Mouse (Mus musculus) thymus, postnatal 36 days (tissue): ENCODE measurements around the gene Nop14.

Source experiments
- DNase-seq, 2 experiments: peaks; one replicate each; pipeline ENCODE4 v3.0.0; 2022; ENCODE audit warnings: mixed read lengths in 2 of 2

The Nop14 gene

DNA sequence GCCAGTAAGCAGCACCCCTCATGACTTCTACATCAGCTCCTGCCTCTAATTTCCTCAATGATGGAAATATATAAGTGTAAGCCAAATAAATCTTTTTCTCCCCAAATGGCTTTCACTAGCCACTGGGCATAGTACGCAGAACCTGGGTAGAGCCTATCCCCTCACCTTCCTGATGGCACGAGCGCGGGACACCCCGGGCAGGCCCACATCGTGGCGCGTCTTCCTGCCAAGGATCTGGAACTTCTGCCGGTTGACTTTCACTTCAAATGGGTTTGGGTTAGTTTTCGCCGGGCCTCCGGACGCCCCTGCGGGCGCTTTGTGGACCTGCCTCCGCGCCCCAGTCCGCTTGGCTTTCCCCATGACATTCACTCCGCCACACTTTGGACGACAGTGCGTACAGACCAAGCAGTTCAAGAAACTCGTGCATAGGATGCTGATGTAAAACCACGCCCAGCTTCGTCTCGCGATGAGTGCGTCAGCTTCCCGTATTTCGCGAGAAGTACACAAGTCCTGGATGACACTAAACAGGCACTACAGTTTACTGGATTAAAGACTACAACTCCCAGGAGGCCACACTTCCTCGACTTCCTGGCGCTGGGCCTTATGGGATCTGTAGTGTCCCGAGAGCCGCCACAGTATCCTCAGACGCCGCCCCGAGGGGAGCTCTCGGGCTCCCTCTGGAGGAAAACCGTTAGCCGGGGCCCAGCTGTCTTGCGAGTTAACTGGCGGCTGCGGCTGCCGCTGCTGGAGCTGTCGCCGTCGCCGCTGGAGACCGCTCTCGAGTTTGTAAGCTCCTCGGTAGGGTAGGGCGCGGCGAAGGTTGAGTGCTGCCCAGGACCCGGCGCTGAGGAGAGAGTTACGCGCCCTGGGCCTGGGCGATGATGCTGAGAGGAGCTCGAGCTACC, at the start of gene Nop14, which contains the start of gene Grk4:
Nop14 (minus strand) TSS at position 463 of the 905 bp plus-strand sequence.
Grk4 (plus strand) TSS at position 694 of the 905 bp plus-strand sequence.
- DNase-seq = peak; percentile 98 to 99

DNA sequence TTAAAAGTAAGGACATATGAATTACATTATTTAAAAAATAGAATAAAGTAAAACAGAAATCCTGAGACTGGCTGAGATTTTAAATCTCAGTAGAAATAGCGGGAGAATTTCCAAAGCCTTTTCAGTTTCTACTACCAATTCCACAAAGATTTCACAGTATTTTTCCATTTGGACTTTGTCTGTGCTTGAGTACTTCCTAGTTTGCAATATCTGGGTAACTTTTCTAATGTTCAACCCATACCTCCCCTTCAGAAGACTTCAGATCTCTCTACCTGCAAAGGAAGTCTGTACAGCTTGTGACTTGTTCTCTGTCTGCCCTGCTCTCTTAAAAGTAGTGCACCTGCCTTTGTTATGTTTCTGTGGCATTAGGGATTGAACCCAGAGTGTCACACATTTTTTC, 48.5 kb upstream of the Nop14 start:
- DNase-seq = no peak

DNA sequence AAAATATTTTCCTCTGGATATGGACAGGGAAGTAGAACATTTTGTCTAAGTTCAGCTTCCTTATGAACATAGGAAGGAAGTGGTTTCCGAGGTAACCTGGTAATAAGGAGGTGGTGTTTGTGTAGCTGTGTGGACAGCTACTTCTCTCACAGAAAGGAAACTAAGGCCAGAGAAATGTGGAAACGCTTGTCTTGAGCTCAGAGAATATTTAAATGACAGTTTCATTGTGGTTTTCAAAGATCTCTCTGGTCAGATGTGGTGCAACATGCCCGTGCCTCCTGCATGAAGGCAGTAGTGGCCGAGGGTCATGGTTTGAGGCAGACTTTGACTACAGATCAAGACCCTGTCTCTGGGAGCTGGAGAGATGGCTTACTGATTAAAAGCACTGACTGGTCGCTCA, 35.6 kb upstream of the Nop14 start:
- DNase-seq = no peak

DNA sequence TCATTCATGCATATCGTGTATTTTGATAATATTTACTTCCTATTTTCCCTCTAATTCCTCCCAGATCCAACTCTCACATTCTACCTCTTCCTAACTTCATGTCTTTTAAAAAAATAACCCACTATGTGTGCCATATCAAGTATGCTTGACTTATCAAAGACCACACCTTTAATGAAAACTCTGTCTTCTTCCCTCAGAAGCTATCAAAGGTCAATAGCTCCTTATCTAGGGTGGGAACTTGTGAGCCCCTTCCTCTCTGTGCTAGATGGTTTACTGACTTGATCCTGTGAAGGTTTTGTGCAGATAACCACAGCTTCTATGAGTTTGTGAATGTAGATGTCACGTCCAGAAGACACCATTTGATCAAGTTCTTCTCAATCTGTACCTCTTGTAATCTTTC, 32.8 kb upstream of the Nop14 start:
- no peak for DNase-seq

DNA sequence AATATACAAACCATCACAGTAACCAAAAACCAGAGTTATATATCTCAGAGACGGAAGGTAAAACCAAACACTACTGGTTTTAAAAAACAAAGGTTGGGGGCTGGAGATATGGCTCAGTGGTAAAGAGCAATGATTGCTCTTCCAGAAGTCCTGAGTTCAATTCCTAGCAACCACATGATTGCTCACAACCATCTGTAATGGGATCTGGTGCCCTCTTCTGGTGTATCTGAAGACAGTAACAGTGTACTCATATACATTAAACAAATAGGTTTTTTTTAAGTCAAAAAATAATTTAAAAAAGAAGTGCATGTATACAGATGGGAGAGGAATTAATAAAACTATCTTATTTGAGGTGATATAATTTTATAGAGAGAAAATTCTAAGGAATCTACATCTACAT, 29.9 kb upstream of the Nop14 start:
- DNase-seq = no peak

DNA sequence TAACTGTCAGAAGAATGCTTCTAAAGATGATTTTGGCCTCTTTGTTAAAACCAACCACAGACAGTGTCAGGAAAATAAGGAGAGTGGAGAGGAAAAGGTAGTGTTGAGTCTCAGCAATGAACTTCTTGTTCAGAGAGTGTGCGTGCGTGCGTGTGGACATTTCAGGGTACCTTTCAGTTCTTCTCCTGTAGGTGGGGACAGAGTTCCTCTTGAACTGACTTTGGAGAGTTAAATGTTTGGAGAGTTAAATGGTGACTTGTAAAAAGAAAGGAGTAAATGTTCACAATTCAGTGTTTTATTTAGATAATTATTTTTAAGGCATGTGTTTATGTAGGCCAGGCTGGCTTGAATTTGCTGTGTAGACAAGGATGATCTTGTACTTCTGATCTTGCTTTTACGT, 10.3 kb upstream of the Nop14 start:
- no peak for DNase-seq

DNA sequence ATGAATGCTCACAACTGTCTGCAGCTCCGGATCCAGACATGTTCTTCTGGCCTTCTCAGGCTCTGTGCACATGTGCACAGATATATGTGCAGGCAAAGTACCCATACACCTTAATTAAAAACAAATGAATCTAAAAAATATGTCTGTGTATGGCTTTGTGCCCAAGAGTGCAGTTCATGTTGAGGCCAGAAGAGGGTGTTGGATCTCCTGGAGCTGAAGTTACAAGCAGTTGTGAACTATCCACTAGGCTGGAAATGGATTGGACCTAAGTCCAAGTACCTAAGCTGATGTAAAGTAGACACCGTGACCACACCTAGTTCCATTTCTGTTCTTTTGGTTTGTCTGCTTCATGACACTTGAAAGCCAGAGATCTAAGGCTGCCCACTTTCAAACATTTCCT, 9.5 kb upstream of the Nop14 start:
- no peak for DNase-seq

DNA sequence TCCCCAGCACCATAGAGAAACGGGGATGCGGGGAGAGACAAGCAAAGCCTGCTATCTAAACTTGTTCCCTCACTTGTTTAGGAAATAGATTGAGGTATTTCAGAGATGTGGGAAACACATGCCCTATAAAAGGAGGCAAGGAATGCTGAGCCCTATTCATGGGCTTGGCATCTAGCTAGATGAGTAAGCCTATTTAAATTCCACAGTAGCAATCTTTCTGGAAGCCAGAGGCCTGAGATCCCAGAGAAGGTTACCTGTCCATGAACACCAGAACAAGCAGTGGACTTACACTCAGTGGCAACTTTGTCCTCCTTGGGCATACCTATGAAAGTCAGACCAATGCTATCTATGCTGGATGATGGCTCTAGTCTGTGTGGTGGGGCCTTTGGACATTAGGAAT, 3.3 kb upstream of the Nop14 start:
- DNase-seq = no peak

DNA sequence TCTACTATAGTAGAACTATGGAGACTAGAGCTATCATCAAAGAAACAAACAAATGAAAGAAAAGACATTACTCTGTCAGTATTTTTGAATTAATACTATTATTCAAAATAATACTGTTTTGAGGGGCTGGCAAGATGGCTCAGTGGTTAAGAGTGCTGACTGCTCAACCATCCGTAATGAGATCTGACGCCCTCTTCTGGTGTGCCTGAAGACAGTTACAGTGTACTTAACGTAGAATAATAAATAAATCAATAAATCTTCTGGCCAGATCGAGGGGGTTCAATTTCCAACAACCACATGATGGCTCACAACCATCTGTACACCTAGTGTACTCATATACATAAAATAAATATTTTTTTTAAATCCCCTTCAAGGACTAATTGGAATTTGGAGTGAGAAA, 2.0 kb upstream of the Nop14 start:
- no peak for DNase-seq

DNA sequence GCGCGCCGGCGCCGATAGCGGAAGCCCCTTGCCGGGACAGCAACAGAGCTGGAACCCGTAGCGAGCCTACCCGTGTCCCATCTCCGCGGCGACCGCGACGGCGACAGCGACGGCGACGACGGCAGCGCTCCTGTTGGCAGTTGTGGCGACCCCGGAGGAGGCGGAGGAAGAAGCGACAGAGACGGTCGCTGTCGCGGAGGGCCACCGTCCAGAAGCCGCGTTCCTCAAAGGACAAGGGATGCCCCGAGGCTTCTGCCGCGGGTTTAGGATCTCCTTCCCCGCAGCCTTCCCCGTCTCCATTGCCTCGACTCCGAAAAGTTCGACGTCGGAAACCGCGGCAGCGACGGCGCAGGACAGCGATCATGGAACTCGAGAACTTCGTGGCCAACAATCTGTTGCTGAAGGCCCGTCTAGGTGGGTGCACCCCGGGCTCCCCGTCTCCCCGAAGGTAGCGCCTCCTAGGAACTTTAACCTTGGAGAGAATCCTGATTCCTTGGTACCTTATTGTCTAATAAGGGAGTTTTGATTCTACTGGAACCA, 713 bp upstream of the Nop14 start:
- no peak for DNase-seq

DNA sequence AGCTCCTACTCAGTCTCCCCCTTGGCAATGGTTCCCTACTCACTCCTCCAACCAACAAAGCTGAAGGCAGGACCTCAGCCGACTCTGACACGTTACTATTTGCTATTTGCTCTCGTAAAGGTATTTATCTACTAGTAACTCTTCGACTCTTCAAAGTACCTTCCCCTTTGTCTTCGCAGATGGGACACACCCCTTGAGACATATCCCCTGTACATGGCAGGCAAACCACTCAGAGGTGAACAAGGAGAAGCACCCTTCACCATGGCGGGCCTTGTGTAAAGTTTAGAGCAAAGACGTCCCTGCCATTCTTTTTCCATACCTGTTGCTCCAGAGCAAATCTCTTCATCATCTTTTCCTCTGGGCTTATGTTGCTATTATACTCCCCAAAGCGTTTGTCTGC, 2.4 kb downstream of the Nop14 start:
- DNase-seq = no peak

DNA sequence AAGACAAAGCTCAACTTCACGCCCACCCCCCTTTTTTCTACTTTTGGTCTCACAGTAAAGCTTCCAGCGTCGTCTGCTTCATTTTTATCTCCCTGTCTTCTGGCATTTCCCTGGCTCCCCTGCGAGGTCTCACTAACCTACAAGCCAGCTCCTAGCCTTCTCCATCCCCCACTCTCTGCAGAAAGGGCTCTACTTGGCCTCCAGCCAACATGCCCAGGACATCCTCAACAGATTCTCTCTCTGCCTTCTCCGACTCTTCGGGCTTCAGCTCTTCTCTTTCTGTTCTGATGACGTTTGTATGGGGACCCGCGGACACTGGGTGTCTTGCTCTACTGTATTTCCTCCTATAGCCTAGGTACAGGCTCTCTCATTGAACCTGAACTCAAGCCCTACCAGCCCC, 5.1 kb downstream of the Nop14 start:
- no peak for DNase-seq

DNA sequence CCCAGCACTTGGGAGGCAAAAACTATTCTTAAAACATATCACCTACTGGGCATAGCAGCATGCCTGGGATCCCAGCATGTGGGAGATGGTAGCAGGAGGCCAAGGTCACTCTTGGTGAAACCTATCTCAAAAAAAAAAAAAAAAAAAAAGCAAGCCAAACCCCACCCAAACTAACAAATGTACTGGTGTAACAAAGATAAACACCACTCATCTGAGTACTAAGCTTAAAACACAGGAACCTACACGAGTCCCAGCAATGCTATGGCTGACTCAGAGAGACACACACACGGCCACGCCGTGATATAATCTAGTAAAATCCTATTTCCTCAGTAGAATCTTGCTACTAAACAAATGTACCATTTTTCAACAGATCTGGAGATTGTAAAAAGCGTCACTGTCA, 7.0 kb downstream of the Nop14 start:
- DNase-seq = no peak

DNA sequence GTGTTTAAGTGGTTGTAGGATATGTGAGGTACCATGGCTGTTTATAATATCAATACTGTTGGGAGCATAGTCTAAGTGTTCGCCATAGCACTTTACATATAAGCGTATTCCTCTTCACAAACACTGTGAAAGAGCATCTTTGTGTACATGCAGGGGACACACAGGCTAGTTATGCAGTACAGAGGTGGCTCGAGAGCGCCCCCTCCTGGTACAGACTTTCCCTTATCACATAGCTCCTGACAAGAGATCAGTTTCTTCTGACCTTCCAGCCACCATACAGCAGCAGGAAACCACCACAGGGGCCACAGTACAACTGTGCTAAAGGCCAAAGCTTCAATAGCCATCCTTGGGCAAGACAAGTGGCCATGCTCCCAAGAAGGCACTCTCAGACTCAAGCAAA, 12.4 kb downstream of the Nop14 start:
- peak; percentile 65 to 70 for DNase-seq

DNA sequence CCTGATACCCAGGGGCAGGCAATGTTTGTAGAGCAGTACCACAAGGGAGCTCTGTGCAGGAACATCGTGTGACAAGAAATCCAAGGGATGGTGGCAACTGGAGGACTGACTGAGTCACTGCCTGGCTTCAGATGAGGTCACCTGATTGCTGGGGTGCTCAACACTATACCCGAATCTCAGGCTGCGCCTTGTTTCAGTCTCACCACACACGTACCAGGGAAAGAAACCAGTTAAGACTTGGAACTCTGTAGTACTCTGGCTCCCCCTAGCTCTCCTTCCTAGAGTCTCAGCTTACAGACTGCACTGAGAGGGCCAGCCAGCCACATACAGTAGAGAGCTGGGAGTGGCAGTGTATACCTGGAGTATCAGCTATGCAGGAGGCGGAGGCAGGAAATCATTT, 17.0 kb downstream of the Nop14 start:
- DNase-seq = peak; percentile 37 to 40

DNA sequence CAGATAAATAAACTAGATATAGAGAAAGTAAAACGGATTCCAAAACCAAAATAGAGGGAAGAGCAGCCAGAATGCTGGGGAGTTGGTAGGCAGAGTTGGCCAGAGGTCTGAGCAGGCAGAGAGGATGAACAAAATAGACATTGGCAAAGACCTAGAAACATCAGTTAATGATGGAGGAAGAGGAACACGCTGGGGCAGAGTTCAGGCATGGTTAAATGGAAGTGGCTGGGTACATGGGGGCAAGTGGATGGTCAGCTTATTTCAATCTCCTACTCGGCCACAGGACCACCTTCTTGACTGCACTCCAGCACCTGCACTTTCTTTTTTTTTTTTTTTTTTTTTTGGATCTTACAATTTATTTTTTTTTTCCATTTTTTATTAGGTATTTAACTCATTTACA, 18.0 kb downstream of the Nop14 start:
- DNase-seq = no peak

DNA sequence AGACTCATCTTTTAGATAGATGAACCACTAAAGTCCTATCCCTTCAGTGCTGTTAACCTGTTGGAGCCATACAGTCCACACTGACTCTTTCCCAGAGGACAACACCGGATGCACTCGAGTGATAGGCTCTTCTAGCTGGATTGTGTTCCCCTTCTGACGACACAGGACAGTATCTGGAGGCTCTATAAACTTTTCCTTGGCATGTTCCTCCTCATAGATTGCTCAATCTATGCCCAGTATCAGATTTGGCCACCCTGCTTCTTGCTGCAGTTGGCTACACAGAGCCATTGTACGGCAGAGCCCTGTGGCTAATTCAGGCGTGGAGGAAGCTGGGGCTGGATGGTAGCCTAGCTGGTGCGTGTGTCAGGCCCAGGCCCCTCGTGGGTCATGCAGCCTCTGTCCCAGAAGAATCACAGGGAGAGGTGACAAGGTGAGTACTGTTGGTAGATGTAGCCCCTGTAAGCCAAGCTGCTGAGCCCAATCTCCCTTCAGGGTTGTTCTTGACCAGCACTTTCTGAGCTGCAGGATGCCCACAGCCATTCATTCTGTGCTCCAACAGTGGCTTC, 22.3 kb downstream of the Nop14 start:
- no peak for DNase-seq

DNA sequence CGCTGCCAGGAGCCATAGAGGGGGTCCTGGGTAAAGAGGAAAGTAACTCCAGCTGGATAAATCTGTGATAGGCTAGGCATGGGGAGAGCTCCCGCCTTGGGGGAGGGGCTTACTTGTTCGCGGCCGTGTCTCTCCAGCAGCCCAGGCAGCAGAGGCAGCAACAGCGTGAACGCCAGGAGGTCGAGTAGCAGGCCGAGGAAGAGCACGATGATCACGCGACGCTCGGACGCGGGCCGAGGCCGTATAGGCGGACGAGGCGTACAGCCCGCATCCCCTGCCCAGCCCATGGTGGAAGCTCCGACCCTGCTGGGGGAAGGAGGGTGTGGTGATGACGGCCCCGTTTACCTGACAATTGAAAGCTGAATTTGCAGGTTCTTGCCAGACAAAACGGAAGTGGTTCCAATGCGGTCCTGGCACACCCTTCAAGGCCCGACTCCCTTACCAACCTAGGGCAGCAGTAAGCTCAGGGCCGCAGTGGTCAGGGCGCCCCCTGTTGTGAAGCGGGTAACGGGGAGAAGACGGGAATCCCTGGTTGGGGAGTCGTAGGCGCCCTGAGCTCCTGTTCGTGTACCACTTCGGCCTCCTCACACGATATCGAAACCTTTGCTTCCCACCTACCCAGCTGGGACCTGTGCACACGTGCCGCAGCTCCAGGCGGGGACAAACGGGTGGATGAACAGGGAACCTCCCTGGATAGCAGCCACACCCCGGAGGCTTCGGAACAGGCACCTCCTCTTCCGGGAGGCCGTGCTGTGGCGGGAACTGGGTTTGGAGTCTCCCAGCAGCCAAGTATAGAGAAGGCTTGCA, 23.3 kb downstream of the Nop14 start, which contains the start of gene Mfsd10:
Mfsd10 (minus strand) TSS at position 732 of the 807 bp plus-strand sequence.
- DNase-seq = peak; percentile 74 to 80

DNA sequence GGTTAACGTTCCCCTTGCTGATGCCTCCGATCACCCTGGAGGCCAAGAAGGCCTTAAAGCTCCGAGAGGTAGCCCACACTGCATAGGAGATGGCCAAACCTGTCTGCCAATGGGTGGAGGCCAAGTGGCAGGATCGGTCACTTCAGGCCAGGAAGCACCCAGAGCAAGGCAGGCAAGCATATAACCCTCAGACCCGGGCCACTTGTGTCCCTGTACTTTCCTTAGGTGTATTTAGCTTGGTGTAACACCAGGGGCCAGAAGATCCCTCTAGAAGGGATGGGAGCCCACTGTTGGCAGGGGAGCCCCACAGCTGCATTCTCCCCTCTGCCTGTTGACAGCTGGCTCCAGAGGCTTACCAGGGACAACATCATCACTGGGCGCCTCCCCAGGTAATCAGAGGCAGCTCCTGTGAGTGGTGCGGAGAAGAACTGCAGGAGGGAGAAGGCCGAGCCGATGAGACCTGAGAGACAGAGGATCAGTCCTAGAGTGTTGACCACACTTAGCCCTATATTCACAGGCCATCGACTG, 24.2 kb downstream of the Nop14 start:
- DNase-seq = peak in 1 of 2 experiments; percentile 19

DNA sequence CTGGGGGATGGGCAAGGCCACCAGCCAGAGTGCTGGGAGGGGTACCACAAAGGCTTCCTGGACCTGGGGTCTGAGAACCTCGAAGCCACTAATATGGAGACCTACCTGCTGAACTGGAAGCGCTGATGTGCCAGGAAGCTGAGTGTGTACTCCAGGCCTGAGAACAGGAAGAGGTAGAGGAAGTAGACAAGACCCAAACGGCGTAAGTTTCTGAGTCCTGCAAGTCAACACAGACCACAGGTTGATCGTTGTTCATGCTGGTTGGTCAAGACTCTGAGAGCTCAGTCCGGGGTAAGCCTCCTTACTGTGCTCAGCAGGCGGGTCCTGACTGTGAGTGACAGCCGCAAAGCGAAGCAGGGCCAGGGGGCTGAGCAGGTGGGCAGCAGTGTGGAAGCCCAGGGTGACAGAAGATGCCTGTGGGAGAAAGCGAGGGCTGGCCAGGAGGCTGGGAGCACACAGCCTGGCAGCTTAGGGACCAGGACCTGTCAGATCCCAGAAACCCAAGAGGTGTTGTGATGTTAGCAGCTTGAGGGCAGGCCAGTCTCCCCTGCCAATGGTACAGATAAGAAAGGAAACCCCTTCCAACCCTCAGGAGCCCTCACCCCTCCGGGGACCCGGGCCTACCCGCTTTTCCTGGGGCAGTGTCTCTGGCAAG, 25.1 kb downstream of the Nop14 start:
- DNase-seq = no peak

DNA sequence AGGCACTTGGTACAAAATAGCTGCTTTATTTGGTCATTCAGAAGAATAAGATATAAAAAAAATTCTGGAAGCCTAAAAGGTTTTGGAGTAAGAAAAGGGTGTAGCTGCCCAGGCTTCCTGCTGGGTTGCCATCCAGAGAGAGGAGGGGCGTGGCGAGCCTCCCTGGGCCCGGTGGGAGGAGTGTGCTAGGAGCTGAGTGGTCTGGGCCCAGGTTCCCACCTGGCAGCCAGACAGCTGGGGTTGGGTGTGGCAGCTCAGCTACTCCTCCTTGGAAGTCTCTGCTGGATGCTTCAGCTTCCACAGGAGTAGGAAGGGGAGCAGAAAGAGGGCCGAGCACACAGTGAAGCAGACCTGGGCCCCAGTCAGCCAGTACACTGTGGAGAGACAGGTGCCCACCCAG, 26.3 kb downstream of the Nop14 start:
- DNase-seq = peak in 1 of 2 experiments; percentile 23

DNA sequence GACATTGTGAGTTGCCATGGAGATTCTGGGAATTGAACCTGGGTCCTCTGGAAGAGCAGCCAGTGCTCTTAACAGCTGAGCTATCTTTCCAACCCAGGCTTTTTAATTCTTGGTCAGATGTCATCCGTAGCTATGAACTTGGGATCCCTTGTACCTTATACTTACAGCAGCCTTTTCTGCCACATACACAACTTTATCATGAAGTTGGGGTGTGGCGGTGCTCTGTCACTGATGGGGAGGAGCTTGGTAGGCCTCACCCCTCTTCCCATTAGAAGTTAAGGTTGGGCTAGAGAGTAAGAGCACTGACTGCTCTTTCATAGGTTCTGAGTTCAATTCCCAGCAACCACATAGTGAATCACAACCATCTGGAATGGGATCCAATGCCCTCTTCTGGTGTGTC, 27.0 kb downstream of the Nop14 start:
- DNase-seq = no peak
